Mouse (Mus musculus): Measurements from ENCODE around the gene Rtl6. TPM values are rescaled to one million over a fixed set of nuclear protein-coding genes. Genes with fewer than 3 reads are reported as not detected.

The Rtl6 gene
- total RNA-seq (2021) = 1 to 10 TPM; 3.4 to 4.3 TPM
- long read RNA-seq, experiment 1, full-length matches to known transcripts = 16 of 16 reads
- long read RNA-seq, experiment 1, partial matches to known transcripts = 0 of 16 reads
- long read RNA-seq, experiment 1, other reads (novel, unspliced or antisense) = 0 of 16 reads
- long read RNA-seq, experiment 2, full-length matches to known transcripts = 11 of 11 reads
- long read RNA-seq, experiment 2, partial matches to known transcripts = 0 of 11 reads
- long read RNA-seq, experiment 2, other reads (novel, unspliced or antisense) = 0 of 11 reads

GRCm38 (mm10) chr15:84557189-84557921 is at the start of gene Rtl6:
TSS of gene Rtl6 (minus strand) at chr15:84557823.
- DNase-seq = peak; percentile 94
- peak within 1 kb of the TSS; percentile 86 for H3K4me3 ChIP-seq
- TF ChIP-seq CTCF (IDR thresholded peaks at IDR 0.05) = no peak
- H3K27ac ChIP-seq = peak within 1 kb of the TSS; percentile 79
- intact Hi-C loops (cut with DNase I) = no loop called here

GRCm38 (mm10) chr15:84603267-84603963 is 45.8 kb upstream of the Rtl6 start:
- no peak for TF ChIP-seq CTCF (IDR thresholded peaks at IDR 0.05)
- Histone ChIP-seq H3K27ac (no peak overlapping the region), H3K4me3 (no peak overlapping the region)
- intact Hi-C loops (cut with DNase I) = no loop called here
- DNase-seq = peak; percentile 50

GRCm38 (mm10) chr15:84600977-84601595 is 43.5 kb upstream of the Rtl6 start:
- no peak overlapping the region for H3K27ac ChIP-seq
- no peak overlapping the region for H3K4me3 ChIP-seq
- peak; percentile 15; the same call in 1 of the 2 replicates for TF ChIP-seq CTCF (IDR thresholded peaks at IDR 0.05)
- intact Hi-C loops (cut with DNase I) = no loop called here
- DNase-seq = no peak

GRCm38 (mm10) chr15:84598911-84599310 is 41.3 kb upstream of the Rtl6 start:
- no peak for TF ChIP-seq CTCF (IDR thresholded peaks at IDR 0.05)
- intact Hi-C loops (cut with DNase I) = no loop called here
- no peak overlapping the region for H3K4me3 ChIP-seq

GRCm38 (mm10) chr15:84597816-84598215 is 40.2 kb upstream of the Rtl6 start:
- intact Hi-C loops (cut with DNase I) = no loop called here
- no peak for DNase-seq
- no peak overlapping the region for H3K4me3 ChIP-seq
- H3K27ac ChIP-seq = no peak overlapping the region
- TF ChIP-seq CTCF (IDR thresholded peaks at IDR 0.05) = no peak

More at GRCm38 (mm10) chr15:84598911-84599310, 41.3 kb upstream of the Rtl6 start:
- DNase-seq = no peak
- H3K27ac ChIP-seq = no peak overlapping the region

DNA sequence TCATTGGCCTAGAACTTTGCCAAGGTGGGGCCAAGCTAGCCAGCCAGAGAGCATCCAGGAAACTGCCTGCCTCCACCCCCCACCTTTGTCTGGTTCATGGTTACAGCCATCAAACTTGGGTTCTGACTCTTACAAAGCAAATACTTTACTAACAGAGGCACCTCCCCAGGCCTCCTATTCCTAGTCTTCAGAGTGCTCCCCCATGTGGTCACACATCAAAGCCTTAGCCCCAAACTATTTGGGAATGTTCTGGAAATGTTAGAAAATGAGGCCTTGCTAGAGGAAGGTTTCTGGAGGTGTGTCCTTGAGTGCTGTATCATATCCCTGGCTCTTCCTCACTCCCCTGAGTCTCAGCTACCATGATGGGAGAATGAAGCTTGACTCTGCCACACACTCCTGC is 39.4 kb upstream of the Rtl6 start:
- peak; percentile 30; the same call in 1 of the 2 replicates for TF ChIP-seq CTCF (IDR thresholded peaks at IDR 0.05)

DNA sequence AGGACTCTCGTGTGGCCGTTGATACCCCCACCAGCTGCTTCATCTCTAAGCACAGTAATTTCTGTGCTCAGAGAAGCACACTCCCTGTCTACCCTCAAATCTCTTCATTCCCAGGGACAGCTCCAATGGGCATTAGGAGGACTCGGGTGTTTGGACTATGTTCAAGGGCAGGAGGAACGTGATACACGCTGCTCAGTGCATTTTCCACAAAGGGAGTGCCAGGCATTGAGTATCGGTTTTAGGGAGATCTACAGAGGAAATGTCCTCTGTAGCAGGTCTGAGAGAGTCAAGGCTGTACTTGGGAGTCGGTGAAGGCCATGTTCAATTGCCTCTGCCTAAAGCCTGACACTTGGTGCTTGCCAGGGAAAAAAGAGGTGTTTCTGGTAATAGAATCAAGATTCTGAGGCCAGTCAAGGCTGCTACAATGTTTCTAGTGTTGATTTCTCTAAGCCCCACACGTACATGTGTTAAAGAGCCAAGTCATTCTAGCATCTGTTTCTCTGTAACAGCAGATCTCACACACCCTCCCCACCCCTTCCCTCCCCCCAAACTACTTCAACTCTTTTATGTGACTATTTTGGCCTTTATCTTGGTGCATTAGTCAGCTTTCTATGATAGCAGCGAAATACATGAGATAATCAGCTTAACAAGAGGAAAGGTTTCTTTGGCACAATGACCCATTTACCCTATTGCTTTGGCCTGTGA is 37.8 kb upstream of the Rtl6 start:
- no peak for TF ChIP-seq CTCF (IDR thresholded peaks at IDR 0.05)
- H3K4me3 ChIP-seq = no peak overlapping the region
- intact Hi-C loops (cut with DNase I) = no loop called here
- DNase-seq = no peak
- H3K27ac ChIP-seq = no peak overlapping the region

More for the DNA sequence above, 39.4 kb upstream of the Rtl6 start:
- Histone ChIP-seq H3K4me3 (no peak overlapping the region), H3K27ac (no peak overlapping the region)
- intact Hi-C loops (cut with DNase I) = no loop called here
- DNase-seq = no peak

DNA sequence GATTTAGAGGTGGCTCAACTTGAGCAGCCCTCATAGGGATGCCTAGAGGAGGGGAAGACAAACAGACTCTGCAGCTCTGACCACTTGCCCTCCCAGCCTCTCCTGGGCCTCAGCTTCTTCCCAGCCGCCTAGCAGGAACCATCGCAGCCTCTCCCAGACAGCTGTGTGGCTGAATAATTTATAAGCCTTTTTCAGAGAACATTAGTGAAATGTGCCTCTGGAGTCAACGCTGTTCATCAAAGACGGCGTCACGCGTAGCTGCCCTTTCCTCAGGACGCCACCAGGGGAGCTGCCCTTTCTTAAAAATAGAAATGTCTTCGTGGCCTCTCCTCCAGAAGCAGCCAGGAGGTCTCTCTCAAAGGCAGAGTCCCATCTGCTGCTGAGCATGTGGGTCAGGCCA is 35.9 kb upstream of the Rtl6 start:
- Histone ChIP-seq H3K4me3 (no peak overlapping the region), H3K27ac (no peak overlapping the region)
- DNase-seq = no peak
- TF ChIP-seq CTCF (IDR thresholded peaks at IDR 0.05) = peak; percentile 32; the same call in 1 of the 2 replicates
- intact Hi-C loops (cut with DNase I) = no loop called here

- DNase-seq = no peak
- no peak overlapping the region for H3K4me3 ChIP-seq
- intact Hi-C loops (cut with DNase I) = no loop called here
- H3K27ac ChIP-seq = no peak overlapping the region
- TF ChIP-seq CTCF (IDR thresholded peaks at IDR 0.05) = no peak; the same call in 1 of the 2 replicates
These were observed 34.6 kb upstream of the Rtl6 start for GRCm38 (mm10) chr15:84592240-84592639.

DNA sequence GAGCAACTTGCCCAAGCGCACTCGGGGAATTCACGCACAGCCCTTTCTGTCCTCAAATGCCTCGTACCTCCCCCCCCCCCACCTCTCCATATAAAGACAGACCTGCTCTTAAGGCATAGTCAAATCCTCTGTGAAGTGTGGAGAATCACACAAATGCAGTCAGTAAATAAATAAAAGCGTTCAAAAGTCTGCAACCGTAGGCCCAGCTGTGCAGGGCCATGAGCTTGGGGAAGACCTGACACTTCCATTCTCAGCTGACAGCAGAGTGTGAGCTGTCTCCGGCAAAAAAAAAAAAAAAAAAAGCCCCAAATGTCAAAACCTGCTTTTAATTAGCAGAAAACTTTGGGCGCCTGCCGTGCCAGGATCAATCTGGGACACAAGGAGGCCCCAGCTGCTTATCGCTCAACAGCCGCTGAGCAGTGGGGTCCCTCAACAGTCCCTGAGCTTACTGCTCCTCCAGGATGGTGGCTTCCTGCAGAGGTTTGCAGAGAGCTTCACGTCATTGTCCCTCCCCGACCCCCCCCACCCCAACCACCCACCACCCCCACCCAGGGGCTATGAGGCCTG is 34.0 kb upstream of the Rtl6 start:
- intact Hi-C loops (cut with DNase I) = no loop called here
- H3K4me3 ChIP-seq = no peak overlapping the region
- TF ChIP-seq CTCF (IDR thresholded peaks at IDR 0.05) = no peak
- no peak for DNase-seq
- no peak overlapping the region for H3K27ac ChIP-seq

GRCm38 (mm10) chr15:84588371-84588821 is 30.8 kb upstream of the Rtl6 start:
- intact Hi-C loops (cut with DNase I) = no loop called here
- H3K27ac ChIP-seq = no peak overlapping the region
- no peak for TF ChIP-seq CTCF (IDR thresholded peaks at IDR 0.05)
- DNase-seq = no peak
- H3K4me3 ChIP-seq = no peak overlapping the region

DNA sequence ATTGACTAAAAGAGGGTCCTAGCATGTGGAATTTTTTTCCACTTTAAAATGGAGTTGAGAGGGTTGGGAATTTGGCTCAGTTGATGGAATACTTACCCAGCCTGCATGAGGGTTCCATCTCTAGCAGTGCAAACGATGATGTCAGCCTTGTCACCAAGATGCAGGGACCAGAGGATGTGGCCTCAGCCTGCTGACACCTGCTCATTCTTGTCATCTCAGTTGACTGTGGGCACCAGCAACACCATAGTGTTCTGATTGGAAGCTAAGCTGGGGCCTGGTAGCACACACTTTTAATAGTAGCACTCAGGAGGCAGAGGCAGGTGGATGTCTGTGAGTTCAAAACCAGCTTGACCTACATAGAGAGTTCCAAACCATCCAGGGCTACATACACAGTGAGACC is 21.0 kb upstream of the Rtl6 start:
- Histone ChIP-seq H3K4me3 (no peak overlapping the region), H3K27ac (no peak overlapping the region)
- intact Hi-C loops (cut with DNase I) = no loop called here
- DNase-seq = no peak
- TF ChIP-seq CTCF (IDR thresholded peaks at IDR 0.05) = no peak
